Mouse (Mus musculus): Measurements from ENCODE around the gene Tmem81.

The Tmem81 gene

DNA sequence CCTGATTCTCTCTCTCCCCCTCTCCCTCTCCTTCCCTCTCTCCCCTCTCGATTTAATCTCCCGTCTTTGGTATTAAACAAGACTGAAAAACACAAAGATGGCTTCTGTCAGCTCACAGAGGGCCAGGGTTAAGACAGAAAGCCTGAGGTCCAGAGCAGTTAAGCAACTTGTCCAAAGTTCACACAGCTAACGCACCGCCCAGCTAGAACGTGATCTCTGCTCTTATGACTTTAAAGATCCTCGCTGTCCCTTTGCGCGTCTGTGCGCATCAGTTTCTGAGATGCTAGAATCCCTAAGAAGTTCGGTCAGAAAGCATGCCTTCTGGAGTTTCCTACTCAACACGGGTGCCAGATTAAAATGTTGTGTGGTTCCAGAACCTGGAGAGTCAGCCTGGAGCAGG, 13.7 kb downstream of the Tmem81 start:
- DNase-seq (ENCODE audit: low spot score in 2 of 2), result no peak

DNA sequence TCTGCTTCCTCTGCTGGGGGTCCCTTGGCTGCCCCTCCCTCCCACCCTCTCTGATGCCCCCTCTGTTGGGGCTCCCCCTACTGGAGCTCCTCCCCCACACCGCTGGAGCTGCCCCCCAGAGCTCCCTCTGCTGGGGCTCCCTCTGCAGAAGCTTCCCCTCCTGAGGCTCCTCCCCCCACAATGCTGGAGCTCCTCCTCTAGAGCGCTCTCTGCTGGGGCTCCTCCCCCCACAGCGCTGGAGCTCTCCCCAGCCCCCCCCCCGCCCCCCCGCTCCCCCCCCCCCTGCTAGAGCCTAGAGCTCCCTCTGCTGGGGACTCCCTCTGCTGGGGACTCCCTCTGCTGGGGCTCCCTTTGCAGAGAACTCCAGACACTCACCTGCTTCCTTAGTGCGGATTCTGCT, 14.7 kb downstream of the Tmem81 start:
- peak in 1 of 2 experiments; percentile 75 for DNase-seq (ENCODE audit: low spot score in 2 of 2)

DNA sequence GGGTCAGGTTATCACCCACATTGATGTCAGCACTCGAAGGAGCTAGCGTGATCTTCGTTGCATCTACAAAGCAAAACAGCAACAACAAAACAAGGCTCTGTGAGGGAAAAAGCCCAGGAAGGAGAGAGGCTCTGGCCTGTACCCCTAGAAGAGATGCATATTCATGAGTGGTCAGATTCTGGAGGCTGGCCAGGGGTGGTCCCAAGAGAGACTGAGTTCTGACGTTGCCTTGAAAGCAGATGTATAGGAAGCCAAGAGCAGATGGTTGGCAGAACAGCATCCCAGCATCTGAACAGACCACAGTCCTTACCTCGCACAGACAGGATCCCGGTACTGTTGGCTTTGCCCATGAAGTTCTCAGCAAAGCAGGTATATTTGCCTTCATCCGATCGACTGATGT, 17.0 kb downstream of the Tmem81 start:
- DNase-seq (ENCODE audit: low spot score in 2 of 2), result no peak

DNA sequence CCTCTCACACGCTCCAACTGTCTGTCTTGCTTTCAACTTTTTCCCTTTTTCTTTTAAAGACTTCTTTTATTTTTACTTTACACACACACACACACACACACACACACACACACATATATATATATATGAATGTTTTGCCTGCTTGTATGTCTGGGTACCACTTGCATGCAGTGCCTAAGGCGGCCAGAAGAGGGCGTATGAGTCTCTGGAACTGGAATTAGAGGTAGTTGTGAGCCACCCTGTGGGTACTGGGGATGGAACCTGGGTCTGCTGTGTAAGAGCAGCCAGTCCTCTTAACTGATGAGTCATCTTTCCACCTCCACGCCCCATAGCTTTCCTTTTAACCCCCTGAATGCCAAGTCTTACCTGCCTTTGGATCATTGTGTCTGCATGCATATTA, 17.9 kb downstream of the Tmem81 start:
- peak; percentile 35 to 68 for DNase-seq (ENCODE audit: low spot score in 2 of 2)

DNA sequence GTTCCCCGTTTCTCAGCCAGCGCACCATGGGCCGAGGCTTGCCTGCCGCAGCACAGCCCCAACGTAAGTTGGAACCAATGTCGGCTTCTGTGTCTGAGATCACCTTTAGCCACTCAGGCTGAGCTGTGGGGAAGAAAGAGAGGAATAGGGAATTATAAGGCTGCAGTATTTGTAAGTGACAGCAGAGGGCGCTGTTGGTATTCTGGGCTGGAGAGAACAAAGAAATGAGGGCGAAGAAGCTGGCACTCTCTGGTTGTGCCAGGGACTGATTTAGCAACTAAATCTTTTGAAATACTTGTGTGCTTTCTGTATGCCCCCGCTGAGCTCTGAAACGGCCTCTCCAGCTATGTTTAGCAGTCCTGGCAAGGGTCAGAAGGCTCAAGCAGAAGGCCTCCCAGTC, 19.8 kb downstream of the Tmem81 start:
- peak; percentile 58 to 69 for DNase-seq (ENCODE audit: low spot score in 2 of 2)

DNA sequence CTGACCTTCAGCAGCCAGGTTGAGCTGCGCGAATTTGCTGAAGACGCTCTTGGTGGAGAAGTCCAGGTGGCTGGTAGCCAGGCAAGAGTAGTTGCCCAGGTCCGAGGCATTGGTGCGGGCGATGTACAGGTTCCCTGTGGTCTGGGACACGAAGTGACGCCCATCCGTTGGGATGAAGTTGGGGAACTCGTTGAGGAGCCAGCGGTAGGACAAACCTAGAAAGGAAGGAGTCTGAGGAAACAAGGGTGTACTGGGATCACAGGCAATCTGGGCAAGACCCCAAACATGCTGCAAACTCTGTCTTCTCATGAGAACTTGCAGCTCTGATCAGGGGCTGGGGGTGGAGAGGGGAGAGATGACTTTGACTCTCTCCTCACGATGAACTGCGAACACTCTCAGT, 22.0 kb downstream of the Tmem81 start:
- DNase-seq (ENCODE audit: low spot score in 2 of 2), result no peak

DNA sequence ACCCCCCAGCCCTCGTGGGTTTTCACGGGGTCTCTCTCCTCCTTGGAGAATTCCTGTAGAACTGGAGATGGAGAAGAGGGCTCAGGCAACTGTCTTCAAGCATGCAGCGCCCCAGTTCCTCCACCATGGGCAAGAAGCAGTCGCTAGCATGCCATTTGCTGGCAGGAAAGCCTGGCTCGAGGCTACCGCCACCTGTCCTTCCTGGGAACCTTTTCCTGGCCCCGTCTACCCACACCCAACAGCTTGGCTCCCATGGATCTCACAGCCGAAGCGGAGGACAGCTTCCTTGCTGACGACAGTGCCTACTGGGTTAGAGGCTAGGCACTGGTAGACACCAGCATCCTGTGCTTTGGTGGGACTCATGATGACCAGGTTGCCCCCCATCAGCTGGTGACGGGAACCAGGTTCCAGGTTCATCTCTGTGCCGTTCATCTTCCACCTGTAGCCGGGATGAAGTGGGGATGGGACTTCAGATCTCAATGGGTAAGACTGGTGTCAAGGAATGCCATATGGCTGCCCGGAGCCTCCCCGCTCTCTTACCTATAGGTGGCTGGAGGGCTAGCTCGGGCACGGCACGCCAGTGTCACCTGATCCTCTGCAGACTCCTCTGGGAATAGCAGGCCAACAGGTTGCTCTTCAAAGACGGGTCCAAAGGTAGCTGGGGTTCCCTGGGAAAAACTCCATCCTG, 22.8 kb downstream of the Tmem81 start:
- DNase-seq (ENCODE audit: low spot score in 2 of 2), result no peak

DNA sequence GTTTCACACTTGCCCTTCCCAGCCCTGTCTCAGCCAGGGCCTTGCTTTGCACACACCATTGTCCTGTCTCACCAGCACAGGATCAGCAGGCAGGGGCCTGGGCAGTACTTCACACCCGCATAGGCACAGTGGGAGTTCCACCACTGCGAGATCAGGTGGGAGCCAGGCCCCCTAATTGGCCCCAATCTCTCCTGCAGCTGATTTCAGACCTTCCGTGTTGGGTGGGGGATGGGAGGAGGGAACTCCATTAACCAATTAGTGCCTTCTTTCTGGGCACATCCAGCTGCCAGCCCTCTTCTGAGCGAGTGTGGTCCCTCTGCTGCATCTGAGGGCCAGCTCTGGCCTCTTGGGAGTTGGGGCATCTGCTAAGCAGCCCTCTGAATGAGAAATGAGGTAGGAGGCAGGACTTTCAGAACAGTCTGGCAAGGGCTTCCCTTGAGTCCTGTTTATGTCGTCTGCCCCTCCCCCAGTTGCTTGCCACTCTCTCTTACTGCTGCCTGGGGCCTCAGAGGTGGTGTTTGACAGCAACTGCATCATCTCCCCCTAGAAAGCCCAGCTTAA, 24.7 kb downstream of the Tmem81 start:
- DNase-seq (ENCODE audit: low spot score in 2 of 2), result peak in 1 of 2 experiments; percentile 56

DNA sequence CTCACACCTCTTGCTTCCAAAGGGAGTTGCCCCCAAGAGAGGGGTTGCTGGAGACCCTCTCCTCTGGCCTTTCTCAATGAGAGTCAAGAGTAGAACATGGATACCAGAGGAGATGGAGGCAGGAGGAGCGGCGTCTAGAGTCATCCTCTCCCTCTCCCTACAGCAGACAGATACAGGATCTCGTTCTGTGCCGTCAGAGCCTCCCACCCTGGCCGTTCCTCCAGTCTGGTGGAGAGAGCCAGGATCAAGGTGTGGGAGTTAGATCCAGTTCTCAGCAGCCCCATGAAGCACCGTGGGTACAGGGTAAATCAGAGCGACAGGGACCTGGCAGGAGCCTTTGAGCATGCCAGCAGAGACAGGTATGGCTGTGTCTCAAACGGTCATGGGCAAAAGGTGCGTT, 26.5 kb downstream of the Tmem81 start:
- DNase-seq (ENCODE audit: low spot score in 2 of 2), result no peak

DNA sequence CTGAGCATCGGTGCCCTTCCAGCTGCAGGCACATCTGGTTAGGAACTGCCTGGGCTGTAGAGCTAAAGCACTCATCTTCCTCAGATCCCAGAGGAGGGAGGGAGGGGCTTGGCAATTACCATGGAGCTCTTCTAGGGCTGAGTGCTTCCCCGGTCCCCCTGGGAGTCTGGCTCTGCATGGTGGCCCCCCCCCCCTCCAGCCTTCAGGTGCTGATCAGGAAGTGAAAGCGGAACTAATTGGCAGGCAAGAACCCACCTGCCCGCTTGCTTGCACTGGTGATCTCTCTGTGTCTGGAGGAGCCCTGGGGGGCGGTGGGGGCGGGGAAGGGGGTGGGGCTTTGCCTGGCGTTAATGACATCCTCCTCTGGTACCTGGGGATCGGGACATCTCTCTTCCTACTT, 27.8 kb downstream of the Tmem81 start:
- DNase-seq (ENCODE audit: low spot score in 2 of 2), result peak in 1 of 2 experiments; percentile 59

DNA sequence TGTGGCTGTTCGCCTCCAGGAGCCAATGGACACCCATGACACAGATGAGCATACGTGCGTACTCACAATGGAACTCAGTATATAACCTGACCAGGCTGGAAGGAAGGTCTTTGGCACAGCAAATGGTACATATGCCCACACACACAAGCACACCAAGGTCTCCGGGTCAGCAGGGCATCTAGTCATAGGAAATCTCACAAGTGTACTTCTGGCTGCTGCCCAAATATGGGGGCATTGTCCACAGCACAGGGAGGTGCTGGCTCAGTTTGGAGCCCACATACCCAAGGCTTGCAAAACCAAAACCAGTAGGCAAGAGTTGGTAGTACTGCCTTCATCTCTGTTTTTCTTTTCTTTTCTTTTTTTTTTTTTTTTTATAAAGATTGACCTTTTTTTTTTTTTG, 29.5 kb downstream of the Tmem81 start:
- no peak for DNase-seq (ENCODE audit: low spot score in 2 of 2)

DNA sequence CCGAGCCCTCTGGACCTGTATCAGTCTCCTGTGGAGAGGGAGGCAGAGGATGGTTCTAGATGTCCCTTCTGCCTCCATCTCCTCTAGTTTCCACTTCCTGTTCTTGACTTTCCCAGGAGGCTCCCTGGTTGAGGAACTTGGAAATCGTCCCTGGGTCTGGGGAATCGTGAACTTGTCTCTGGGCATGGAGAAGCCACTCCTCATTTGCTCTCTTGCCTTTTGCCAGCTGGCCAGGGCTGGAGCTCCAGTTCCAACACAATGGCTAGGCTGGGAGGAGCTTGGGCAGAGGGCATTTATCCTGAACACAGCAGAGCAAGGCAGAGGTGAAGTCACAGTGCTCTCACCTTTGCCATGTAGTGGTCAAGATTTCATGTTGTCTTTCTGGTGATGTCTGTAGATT, 30.4 kb downstream of the Tmem81 start:
- no peak for DNase-seq (ENCODE audit: low spot score in 2 of 2)

DNA sequence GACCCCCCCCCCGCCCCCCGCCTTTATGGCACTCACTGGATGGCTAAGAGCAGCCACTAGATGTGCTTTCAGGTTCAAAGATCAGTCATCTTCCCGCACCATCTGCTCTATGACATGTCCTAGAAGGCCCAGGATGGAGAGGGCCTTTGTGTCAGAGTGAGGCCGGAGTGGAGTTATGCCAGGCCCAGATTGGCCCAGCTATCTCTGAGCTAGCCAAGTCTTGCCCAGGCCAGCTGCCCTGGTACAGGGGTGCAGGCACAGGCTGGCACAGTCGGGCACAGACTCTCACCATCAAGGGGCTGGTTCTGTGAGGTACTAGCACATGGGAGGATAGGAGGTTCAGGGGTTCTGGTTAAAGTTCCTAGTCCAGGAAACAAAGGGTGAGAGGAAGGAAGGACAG, 31.7 kb downstream of the Tmem81 start:
- DNase-seq (ENCODE audit: low spot score in 2 of 2), result no peak

DNA sequence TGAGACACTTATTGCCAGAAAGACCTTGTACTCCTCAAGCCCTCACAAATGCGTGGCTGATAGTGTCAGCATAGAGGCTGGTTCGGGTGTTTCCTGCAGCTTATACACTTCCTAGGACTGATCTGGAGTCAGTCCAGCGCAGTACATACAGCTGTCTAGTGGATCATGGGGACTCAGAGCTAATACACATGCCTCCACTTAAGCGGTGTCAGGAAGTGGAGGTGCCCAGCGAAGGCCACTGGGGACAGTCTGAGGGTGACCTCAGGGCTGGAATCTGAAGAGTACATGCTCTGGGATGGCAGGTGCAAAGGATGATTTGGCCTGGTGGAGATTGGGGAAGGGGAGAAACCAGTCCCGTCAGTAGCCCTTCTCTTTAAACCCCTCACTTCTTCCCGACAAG, 34.7 kb downstream of the Tmem81 start:
- no peak for DNase-seq (ENCODE audit: low spot score in 2 of 2)

DNA sequence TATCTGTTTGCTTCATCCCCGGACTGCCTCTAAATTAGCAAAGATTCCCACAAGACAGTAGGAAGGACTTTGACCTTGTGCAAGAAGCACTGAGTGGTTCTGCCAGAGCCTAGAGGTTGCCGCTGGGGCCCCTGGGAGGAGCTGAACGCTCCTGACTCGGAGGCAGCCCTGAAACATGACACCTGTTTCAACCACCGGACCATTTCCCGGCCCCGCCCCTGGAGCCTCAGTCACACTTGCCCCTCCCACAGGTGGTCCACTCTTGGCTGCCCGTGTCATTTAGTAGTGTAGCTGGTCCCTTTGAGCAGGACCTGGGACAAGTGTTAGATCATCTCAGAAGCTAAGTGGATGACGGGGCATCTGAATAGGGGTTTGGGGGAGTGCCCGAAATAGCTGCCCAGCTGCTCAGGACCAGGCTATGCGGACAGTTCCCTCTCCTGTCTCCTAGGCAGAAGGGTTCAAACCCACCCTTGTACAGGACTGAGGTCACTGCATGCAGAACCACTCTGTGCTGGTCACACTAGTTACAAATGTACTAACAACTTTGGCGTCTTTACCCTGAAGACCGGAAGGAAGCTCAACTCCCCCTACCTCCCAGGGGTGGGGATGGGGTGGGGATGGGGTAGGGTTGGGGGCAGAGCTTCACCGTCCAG, 35.3 kb downstream of the Tmem81 start:
- peak in 1 of 2 experiments; percentile 44 for DNase-seq (ENCODE audit: low spot score in 2 of 2)

DNA sequence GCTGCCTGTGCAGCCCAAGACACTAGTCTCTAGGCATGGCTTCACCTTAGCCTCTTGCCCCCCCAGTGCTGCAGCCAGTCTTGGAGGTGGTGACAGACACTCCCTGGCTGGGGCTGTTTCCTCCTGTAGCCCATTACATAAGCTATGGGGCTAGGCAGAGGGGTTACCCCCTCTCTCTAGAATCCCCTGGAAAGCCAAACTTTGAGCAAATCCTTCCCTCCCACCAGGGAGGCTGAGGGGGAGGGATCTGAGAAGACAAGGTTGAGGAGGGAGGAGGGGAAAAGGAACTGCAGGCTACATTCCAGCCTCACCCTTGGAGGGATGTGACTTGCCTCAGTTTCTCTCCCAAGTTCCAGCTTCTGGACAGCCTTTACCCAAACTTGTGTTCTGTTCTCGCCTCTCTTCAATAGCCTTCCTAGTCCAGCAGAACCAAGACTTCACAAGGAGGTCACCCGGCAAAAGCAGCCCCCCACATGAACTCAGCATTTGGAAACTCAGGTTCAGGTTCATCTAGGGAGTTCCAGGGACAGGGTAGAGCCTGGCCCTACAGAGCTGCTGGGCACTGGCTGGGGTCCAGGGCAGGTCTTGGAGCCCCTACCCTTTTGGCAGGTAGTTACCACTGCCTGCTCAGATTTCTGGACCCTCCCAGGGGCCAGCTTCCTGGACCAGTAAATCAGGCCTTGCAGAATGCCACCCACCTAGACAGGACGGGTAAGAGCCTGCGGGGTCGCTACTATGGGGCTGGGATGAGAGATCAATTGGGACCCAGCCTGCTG, 36.0 kb downstream of the Tmem81 start:
- DNase-seq (ENCODE audit: low spot score in 2 of 2), result no peak

DNA sequence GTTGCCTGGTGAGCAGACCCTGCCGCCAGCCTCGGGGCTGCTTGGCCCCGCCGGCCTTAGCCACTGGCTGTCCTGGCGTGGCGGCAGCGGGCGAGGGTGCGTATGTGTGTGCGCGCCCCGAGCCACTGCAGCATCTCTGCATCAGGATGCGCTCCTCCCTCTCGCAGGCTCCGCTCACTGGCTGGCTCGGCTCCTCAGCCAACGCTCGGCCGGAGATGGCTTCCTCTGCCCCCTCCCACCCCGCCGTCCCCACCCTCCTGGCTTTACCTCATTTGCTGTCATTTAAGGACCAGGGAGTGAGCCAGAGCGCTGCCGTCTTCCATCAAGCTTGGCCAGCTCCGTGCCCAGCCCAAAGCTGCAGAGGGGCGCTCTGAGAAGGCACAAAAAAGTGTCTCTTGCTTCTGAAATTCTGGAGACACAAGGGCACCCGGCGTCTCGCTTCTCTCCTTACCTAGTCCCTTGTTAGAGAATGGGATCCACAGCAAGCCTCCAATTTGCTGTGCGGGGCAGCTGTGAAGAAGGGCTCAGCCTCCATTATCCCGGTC, 36.8 kb downstream of the Tmem81 start, which contains the start of gene Cntn2:
Cntn2 (minus strand) TSS at position 495 of the 545 bp plus-strand sequence.
- DNase-seq (ENCODE audit: low spot score in 2 of 2), result no peak

DNA sequence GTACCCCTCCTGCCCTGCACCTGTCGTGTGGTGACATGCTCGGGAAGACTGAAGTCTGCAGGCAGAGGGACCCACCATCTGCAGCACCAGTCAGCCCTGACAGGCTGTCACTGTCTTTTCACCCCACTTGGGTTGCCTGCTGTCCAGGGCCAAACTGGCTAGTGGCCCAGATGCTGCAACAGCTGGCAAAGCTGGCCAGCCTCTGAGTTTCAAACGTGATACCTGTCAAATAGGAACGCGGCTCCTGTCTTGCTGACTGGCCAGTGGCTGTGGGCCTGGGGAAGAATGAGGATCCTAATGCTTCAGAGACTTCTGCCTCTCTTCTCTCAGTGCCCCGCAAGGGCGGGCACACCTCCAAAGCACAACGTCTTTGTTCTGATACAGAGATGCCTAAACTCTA, 37.8 kb downstream of the Tmem81 start:
- no peak for DNase-seq (ENCODE audit: low spot score in 2 of 2)

DNA sequence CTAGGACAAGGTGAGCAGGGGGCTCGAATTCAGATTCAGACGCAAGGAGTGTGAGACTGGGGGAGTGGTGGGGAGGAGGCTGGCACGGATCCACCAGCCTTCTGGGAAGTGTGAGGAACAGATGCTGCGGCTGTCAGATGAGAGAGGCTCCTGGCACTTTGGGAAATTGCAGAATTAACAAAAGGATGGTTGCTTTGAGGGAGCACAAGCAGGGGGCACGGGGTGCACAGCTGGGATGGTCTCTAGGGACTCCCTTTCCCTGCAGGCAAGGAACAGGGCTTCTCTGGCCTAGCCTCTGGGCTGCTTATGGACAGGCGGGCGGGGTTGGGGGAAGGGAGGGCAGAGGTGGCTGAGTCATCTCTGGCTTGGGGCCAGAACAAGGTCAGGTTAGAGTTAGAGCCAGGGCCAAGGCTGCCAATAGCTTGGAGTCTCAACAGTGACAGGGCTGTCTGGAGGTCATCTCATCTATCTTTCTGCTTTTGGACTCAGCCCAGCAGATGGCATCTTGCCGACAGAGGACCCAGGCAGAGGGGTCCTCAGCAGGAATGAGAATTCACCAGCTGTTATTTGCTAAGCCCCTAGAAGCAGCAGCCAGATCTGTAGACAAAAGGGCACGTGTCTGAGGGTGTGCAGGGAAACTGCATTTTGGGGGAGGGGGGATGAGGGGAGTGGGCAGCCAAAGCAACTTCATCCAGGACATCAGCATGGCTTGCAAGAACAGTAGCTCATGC, 52.0 kb downstream of the Tmem81 start:
- DNase-seq (ENCODE audit: low spot score in 2 of 2), result no peak
